Mouse (Mus musculus) heart, postnatal 0 days (tissue): ENCODE results near the gene Nos1ap.

Source experiments
- CTCF ChIP-seq: IDR thresholded peaks from 2 replicates; pipeline ENCODE4 v1.5.1; 2016; ENCODE audit warnings: antibody characterized with exemption, control low read depth, low read depth
- EP300 ChIP-seq: IDR thresholded peaks from 2 replicates; pipeline ENCODE4 v1.6.1; 2016; ENCODE audit warnings: antibody characterized with exemption, low read depth

GRCm38 (mm10) chr1:170410402-170411191 is 179.1 kb downstream of the Nos1ap start:
- TF ChIP-seq CTCF (no peak), EP300 (no peak)
